Mouse (Mus musculus) brain, embryonic 18.5 days (tissue): ENCODE measurements around the gene Ppm1e.
"Not testable (repeated sequence)": the region's sequence is repeated elsewhere in the genome, so short reads cannot be mapped to it uniquely, and the experiment has no call there.

Experiments used
- DNase-seq: peaks from one replicate; pipeline ENCODE4 v3.0.0-alpha.2; 2012; ENCODE audit warnings: low read depth, low spot score

Gene Ppm1e

DNA sequence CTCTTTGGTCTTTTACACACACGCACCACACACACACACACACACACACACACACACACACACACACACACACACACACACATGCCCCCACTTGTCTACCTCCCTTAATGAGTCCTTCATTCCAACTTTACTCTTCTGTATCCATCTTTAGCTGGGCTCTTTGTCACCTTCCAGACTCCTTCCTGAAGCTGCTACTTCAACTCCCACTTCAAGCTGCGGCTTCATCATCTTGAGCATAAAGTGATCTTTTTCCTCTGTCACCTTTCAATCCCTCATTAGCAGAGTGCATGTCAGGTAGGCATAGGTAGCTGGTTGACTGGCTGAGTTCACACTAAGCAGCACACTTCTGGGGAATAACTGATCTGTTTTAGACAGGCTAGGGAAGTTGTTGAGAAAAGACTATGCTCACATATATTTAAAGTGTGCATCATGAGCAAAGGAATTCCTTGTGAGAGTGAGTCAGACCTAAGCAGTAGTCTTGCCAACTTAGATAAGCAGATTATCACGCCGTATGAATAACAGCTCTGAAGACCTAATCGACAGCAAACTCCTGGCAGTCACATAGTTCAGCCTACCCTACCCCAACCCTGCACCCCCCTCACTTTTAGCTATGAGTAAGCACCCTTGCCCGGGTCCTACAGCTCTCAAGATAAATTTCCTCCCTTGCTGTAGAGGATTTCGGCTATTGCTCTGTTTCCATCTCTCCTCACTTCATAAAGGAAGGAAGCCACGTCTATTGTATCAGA is 49.3 kb downstream of the Ppm1e start:
- DNase-seq, result no peak

DNA sequence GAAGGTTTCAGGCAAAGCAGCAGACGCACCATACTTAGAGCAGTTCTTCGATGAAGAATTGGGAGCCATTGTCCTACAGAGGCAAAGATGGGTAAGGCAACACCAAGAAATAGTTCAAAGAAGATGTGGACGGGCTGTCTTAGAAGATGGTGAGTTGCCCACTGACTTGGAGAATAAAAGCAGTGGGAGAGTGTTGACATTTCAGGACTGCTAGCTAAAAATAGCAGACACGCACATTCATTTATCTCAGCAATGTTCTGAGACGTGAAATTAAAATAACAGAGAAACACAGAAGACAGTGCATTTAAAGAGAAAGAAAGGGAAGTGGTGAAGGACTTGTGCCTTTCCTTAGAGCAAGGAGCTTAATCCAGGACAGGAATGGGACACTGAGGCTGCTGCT is 59.8 kb downstream of the Ppm1e start:
- no peak for DNase-seq

DNA sequence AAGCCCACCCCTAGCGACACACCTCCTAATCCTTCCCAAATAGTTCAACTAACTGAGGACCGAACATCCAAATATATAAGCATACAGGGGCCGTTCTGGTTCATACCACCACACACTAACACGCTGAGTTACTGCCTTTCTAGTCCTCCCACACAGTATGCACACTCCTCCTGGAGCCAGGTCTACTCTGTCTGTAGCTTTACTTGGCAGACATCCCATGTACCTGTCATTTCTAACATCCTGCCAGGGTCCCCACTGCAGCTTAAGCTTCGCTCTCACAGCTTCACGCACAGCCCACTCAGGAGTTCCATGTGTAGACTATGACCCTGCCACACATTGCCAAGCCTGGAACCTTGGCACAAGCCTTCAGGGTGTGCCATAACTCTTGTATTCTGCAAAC is 62.4 kb downstream of the Ppm1e start:
- DNase-seq, result no peak

DNA sequence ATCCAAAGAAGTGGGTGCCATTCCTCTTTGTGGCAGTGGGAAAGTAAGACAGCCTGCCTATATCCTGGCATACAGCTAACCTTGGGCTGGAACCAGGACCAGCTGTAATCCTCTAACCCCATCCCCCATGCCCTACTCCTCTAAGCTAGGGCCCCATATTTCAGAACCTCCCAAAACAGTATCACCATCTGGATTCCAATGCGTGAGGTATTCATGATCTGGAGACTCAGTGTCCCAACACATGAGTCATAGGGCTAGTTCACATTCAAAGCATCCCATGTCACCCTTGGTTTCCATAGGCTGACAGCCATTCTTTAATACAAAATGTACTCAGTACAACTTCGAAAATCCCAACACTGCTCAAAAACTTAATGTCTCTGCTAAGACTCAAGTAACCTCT is 63.2 kb downstream of the Ppm1e start:
- DNase-seq, result no peak

DNA sequence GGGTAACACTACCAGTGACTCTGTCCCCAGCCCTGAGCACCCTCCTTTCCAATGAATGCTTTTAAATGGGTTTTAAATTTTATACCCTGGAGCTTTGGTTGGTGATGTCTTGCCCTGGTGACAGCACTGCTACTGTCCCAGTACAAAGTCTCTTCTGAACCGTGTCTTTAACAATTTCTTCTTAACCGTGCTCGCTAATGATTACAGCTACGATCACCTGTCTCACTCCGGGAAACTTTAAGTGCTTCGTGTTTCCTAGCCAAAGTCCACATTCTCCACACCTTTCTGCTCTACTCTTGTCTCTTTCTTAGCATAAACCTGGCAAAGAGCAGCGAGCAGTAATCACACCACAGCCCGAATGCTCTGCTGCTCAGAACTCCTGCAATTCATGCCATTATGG is 69.5 kb downstream of the Ppm1e start:
- DNase-seq, result no peak

GRCm38 (mm10) chr11:87286194-87286593 is 72.6 kb downstream of the Ppm1e start:
- no peak for DNase-seq

GRCm38 (mm10) chr11:87281907-87282475 is 76.8 kb downstream of the Ppm1e start:
- DNase-seq, result no peak

DNA sequence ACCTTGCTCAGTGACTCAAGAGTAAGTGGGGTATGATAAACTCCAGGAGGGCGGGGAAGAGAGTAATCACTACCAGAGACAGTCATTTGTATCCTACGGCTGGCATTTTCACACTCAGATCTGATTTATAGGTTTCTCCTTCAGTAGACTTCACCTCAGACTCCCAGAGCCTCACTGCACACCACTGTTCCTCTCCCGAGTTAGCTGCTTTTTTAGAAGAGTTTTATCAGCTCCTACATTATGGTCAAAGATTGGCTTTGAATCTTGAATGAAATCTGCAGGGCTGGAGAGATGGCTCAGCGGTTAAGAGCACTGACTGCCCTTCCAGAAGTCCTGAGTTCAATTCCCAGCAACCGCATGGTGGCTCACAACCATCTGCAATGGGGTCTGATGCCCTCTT is 79.4 kb downstream of the Ppm1e start:
- DNase-seq, result no peak

- no peak for DNase-seq
These were observed 80.0 kb downstream of the Ppm1e start for GRCm38 (mm10) chr11:87278807-87279206.

GRCm38 (mm10) chr11:87276240-87276985 is 82.4 kb downstream of the Ppm1e start:
- no peak for DNase-seq

DNA sequence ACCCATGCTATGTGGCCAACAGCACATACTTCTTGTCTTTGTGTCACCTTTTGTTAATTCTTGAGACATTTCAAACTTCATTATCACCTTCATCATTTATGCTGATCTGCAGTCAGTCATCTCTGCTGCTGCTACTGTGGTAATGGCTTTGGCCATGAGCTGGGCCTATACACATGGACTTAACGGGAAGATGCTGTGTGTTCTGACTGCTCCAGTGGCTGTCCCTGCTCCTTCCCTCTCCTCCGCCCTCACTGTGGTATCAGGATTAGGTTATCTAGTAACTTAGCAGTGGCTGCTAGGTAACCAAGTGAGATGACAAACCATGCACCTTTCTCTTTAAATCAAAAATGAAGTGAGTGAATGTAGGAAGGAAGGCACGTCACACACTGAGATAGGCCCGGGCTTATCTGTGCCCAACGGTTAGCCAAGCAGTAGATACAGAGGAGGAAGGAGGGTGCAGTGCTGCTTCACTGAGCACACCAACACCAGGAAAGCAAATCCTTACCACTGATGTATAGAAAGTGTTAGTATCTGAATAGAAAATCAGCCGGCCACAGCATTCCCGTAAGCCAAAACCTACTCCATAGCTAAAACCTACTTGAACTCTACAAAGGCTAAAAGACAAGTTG is 83.3 kb downstream of the Ppm1e start:
- no peak for DNase-seq

- no peak for DNase-seq
These were observed 86.1 kb downstream of the Ppm1e start for GRCm38 (mm10) chr11:87272725-87273124.

GRCm38 (mm10) chr11:87271479-87271878 is 87.3 kb downstream of the Ppm1e start:
- DNase-seq, result no peak

DNA sequence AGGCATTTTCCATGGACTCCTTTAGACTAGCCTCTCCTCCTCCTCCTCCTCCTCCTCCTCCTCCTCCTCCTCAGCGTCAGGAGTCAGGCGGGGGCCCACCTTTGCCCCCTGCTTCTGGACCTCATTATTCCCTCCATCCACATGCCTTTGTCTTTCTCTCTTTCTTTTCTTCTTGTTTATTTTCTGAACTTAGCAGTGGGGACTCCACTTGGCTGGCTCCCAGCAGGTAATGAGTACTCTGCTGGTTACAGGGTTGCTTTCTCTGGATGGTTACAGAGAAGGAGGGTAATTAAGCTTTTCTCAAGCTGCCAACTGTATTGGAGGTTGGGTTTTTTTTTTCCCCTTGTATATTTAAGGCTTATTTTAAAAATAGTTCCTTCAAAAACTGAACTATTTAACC is 87.9 kb downstream of the Ppm1e start:
- no peak for DNase-seq

- DNase-seq, result no peak
These were observed 88.4 kb downstream of the Ppm1e start for GRCm38 (mm10) chr11:87270446-87270845.

DNA sequence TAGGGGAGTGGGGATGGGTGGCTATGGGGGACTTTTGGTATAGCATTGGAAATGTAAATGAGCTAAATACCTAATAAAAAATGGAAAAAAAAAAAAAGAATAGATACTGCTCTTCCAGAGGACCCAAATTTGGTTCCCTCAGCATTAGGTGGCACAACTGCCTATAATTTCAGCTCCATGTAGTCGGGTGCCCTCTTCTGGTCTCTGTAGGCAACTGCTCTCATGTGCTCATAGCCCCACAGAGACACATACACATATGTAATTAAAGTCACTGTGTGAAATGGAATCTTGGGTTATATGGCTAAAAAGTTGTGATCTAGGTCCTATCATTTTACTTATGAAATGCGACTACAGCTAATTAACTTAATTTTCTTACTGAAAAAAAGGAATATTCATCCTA is 90.0 kb downstream of the Ppm1e start:
- no peak for DNase-seq

DNA sequence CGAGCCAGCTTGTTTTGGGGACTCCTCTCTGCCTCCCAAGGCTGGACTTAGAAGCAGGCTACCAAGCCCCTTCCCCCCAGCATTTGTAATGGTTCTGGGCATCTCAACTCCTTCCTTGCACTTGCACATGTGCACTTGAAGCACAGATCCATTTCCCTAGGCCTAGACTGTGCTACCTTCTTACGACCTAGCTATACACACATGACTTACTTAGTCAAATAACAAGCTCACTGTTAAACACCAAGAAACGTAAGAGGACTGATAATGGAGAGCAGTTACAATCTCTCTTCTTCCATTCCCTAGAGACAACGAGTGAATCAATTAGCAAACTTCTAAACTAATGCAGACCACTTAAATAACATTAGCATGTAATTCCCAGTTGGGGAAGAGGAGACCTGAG is 92.6 kb downstream of the Ppm1e start:
- no peak for DNase-seq

DNA sequence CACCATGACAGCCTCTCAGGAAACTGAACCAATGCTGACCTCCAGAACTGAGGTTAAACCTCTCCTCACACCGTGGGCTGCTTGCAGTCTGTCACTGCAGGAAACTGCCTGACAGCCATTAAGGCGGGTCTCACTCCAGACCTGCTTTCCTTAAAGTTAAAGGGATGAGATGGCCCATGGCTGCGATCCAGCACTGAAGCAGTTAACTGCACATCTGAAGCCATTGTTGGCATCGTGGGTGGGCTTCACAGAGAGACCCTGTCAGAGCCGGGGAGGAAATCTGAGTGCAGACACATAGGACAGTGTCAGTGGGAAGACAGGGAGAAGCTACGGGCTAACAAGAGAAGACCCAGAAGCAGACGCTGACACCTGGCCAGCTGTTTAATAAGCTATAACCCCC is 94.9 kb downstream of the Ppm1e start:
- no peak for DNase-seq

GRCm38 (mm10) chr11:87261705-87262104 is 97.1 kb downstream of the Ppm1e start:
- not testable (repeated sequence) for DNase-seq

- DNase-seq, result no peak
These were observed 99.0 kb downstream of the Ppm1e start for GRCm38 (mm10) chr11:87259792-87260191.

DNA sequence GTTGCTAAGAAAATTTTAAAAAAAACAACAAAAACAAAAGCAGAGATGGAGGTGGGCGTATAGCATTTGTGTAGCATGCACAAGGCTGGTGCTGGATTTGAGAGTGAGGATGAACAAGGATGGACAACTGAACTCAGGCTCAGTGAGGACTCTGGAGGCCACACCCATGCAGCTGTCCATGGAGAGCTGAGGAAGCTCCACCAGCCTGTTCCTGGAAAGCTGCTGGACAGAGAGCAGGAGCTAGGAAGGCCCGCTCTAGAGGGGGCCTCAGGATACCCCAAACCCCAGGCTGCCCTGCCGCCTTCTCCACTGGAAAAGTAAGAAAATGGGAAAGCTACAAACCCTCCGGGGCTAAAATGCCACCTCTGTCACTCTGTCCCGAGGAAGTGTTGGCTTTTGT is 101.5 kb downstream of the Ppm1e start:
- DNase-seq, result no peak

GRCm38 (mm10) chr11:87254149-87254548 is 104.7 kb downstream of the Ppm1e start:
- no peak for DNase-seq
